In the genomic region with DNA sequence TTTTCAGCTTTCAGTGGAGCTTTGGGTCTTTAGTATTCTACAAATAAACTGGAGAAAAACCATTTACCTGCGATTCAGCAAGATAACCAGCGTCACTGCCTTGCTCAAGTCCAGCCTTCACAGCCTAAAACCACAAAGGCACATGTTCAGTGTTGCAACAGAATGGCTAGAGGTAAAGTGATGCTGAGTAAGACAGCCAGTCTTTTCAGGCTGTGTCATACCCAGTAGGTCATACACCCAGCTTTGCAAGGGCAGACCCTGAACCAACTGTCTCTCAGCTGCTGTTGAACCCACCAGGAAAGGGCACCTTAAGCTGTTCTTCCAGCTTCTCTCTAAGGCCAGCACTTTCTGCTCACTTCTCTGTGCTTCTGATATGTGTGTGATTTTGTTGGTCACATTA, we compare ENCODE assay signal across 34 mouse cellular contexts. TPM values are rescaled to one million over a fixed set of nuclear protein-coding genes. Genes with fewer than 3 reads are reported as not detected.
"Had no signal": no experiment of that assay in that cellular context is flagged by ENCODE, and none has a peak within 500 bp of the region (broad histone marks: within the 10 kb centered on the region; RNA-seq: fewer than 3 reads in every experiment).

No protein-coding gene starts in this region.

- H3K27me3 ChIP-seq: heart, embryonic 12.5 days; hindbrain, embryonic 12.5 days; intestine, embryonic 15.5 days; limb, embryonic 12.5 days; liver, embryonic 13.5 days had no signal

- H3K9me3 ChIP-seq: heart, embryonic 12.5 days; hindbrain, embryonic 10.5 days; hindbrain, embryonic 12.5 days; intestine, embryonic 15.5 days; limb, embryonic 10.5 days; limb, embryonic 12.5 days; liver, embryonic 13.5 days had no signal

- ATAC-seq: hindbrain, embryonic 16.5 days; inflammation-experienced regulatory T-cells, adult 6 months; intestine, embryonic 15.5 days; intestine, postnatal 0 days had no signal

- DNase-seq: gastrocnemius, postnatal 14 days; gastrocnemius, postnatal 36 days; heart, adult 2 months; heart, postnatal 10 days; heart, postnatal 4 days; kidney, adult 18-20 months; kidney, adult 8-10 months; kidney, postnatal 10 days; kidney, postnatal 36 days; layer of hippocampus, adult 9-11 months; layer of hippocampus, postnatal 36 days; liver; liver, embryonic 13.5 days had no signal

- H3K4me1 ChIP-seq: heart, embryonic 12.5 days; hindbrain, embryonic 10.5 days; hindbrain, embryonic 12.5 days; intestine, embryonic 15.5 days; limb, embryonic 10.5 days; limb, embryonic 12.5 days; liver, embryonic 13.5 days had no signal

- H3K4me3 ChIP-seq: heart, adult 2 months; heart, embryonic 12.5 days; hindbrain, embryonic 10.5 days; hindbrain, embryonic 12.5 days; intestine, embryonic 15.5 days; limb, embryonic 10.5 days; limb, embryonic 12.5 days; liver, embryonic 13.5 days had no signal

- H3K27ac ChIP-seq: heart, adult 2 months; hindbrain, embryonic 10.5 days; hindbrain, embryonic 12.5 days; hindbrain, embryonic 14.5 days; intestine, embryonic 15.5 days; limb, embryonic 10.5 days; limb, embryonic 12.5 days; liver, embryonic 13.5 days had no signal

RNA-seq across cellular contexts. Expression of gene 3110082J24Rik, which starts 26.3 kb away (rescaled TPM):
- total RNA-seq: gastrocnemius, adult 18-20 months; gastrocnemius, adult 8-10 months; gastrocnemius, postnatal 14 days; gastrocnemius, postnatal 36 days; heart, adult 2 months; heart, postnatal 10 days; heart, postnatal 25 days; heart, postnatal 4 days had no signal
- polyA plus RNA-seq: gonadal fat pad, adult 2 months; heart, adult 2 months; heart, embryonic 12.5 days; heart, embryonic 14.5 days; heart, embryonic 16.5 days; inflammation-experienced regulatory T-cells, adult 6 months; intestine, embryonic 15.5 days; intestine, postnatal 0 days; kidney, embryonic 14.5 days; kidney, embryonic 16.5 days; large intestine, adult 2 months; limb, embryonic 10.5 days; limb, embryonic 12.5 days; limb, embryonic 14.5 days; liver, embryonic 11.5 days; liver, embryonic 13.5 days had no signal

RNA-seq across cellular contexts. Expression of gene Garem2, which starts 27.2 kb away (rescaled TPM):
- total RNA-seq: gastrocnemius, adult 18-20 months; gastrocnemius, adult 8-10 months; gastrocnemius, postnatal 36 days had no signal
- polyA plus RNA-seq: inflammation-experienced regulatory T-cells, adult 6 months had no signal
